Mouse (Mus musculus): Measurements from ENCODE around the gene Shc4. TPM values are rescaled to one million over a fixed set of nuclear protein-coding genes. Genes with fewer than 3 reads are reported as not detected.

Shc4 gene
- polyA plus RNA-seq, 1 experiment from 2014 or later, result 5.0 TPM

GRCm38 (mm10) chr2:125661156-125661555 lies 62.8 kb downstream of the Shc4 start:
- no peaks in the 10 kb centered on the region for H3K9me3 ChIP-seq (ENCODE audit: control insufficient read depth, low read length)
- peak overlapping the region; percentile 46; the same call in 1 of the 2 replicates for H3K9ac ChIP-seq (ENCODE audit: low read depth, low read length)
- H3K4me2 ChIP-seq (ENCODE audit: low read length), result peak overlapping the region; percentile 47
- H3K36me3 ChIP-seq (ENCODE audit: control insufficient read depth, insufficient read depth, low read length), result no peaks in the 10 kb centered on the region
- H3K4me1 ChIP-seq (ENCODE audit: control insufficient read depth, insufficient read depth, low read depth, low read length), result peaks cover 5% of the 10 kb centered on the region
- H3K27me3 ChIP-seq (replicated peaks; ENCODE audit: control insufficient read depth, insufficient read depth, low read length), result no peaks in the 10 kb centered on the region
- no peak overlapping the region; the same call in 1 of the 2 replicates for H3K4me3 ChIP-seq (ENCODE audit: low read length)
- 69% methylated on average over 4 of the region's 4 CpGs for WGBS
- H3K27ac ChIP-seq (ENCODE audit: low read depth, low read length), result no peak overlapping the region
- no peak for ATAC-seq

- Histone ChIP-seq H3K9me3 (ENCODE audit: control insufficient read depth, low read length) (no peaks in the 10 kb centered on the region), H3K27me3 (replicated peaks; ENCODE audit: control insufficient read depth, insufficient read depth, low read length) (no peaks in the 10 kb centered on the region), H3K27ac (ENCODE audit: low read depth, low read length) (no peak overlapping the region), H3K4me3 (ENCODE audit: low read length) (peak overlapping the region; percentile 20), H3K9ac (ENCODE audit: low read depth, low read length) (peak overlapping the region; percentile 46), H3K36me3 (ENCODE audit: control insufficient read depth, insufficient read depth, low read length) (no peaks in the 10 kb centered on the region), H3K4me1 (ENCODE audit: control insufficient read depth, insufficient read depth, low read depth, low read length) (peaks cover 5% of the 10 kb centered on the region), H3K4me2 (ENCODE audit: low read length) (peak overlapping the region; percentile 47)
- WGBS, result 45% methylated on average over 20 of the region's 20 CpGs
- peak; percentile 41 for ATAC-seq
Observed at GRCm38 (mm10) chr2:125660537-125661130, 63.3 kb downstream of the Shc4 start.

- H3K27me3 ChIP-seq (replicated peaks; ENCODE audit: control insufficient read depth, insufficient read depth, low read length), result no peaks in the 10 kb centered on the region
- no peak overlapping the region for H3K27ac ChIP-seq (ENCODE audit: low read depth, low read length)
- H3K36me3 ChIP-seq (ENCODE audit: control insufficient read depth, insufficient read depth, low read length), result no peaks in the 10 kb centered on the region
- no peaks in the 10 kb centered on the region for H3K9me3 ChIP-seq (ENCODE audit: control insufficient read depth, low read length)
- peak overlapping the region; percentile 46 for H3K9ac ChIP-seq (ENCODE audit: low read depth, low read length)
- 14% methylated on average over 10 of the region's 10 CpGs for WGBS
- peaks cover 5% of the 10 kb centered on the region for H3K4me1 ChIP-seq (ENCODE audit: control insufficient read depth, insufficient read depth, low read depth, low read length)
- H3K4me3 ChIP-seq (ENCODE audit: low read length), result peak overlapping the region; percentile 20
- H3K4me2 ChIP-seq (ENCODE audit: low read length), result peak overlapping the region; percentile 47
- ATAC-seq, result peak; percentile 90
Observed at GRCm38 (mm10) chr2:125659823-125660536, 64.0 kb downstream of the Shc4 start.

- H3K36me3 ChIP-seq (ENCODE audit: control insufficient read depth, insufficient read depth, low read length), result no peaks in the 10 kb centered on the region
- no peak for ATAC-seq
- H3K9me3 ChIP-seq (ENCODE audit: control insufficient read depth, low read length), result no peaks in the 10 kb centered on the region
- H3K4me2 ChIP-seq (ENCODE audit: low read length), result no peak overlapping the region
- peaks cover under 1% of the 10 kb centered on the region for H3K4me1 ChIP-seq (ENCODE audit: control insufficient read depth, insufficient read depth, low read depth, low read length)
- no peak overlapping the region for H3K9ac ChIP-seq (ENCODE audit: low read depth, low read length)
- H3K27me3 ChIP-seq (replicated peaks; ENCODE audit: control insufficient read depth, insufficient read depth, low read length), result no peaks in the 10 kb centered on the region
- H3K27ac ChIP-seq (ENCODE audit: low read depth, low read length), result no peak overlapping the region
- WGBS, result 95% methylated on average over 9 of the region's 9 CpGs
- H3K4me3 ChIP-seq (ENCODE audit: low read length), result no peak overlapping the region
Observed at GRCm38 (mm10) chr2:125655391-125655790, 68.6 kb downstream of the Shc4 start.

- 90% methylated on average over 2 of the region's 2 CpGs for WGBS
Observed at GRCm38 (mm10) chr2:125653286-125653685, 70.7 kb downstream of the Shc4 start.

GRCm38 (mm10) chr2:125651563-125651962 lies 72.4 kb downstream of the Shc4 start:
- H3K9ac ChIP-seq (ENCODE audit: low read depth, low read length), result no peak overlapping the region
- ATAC-seq, result no peak
- no peak overlapping the region for H3K27ac ChIP-seq (ENCODE audit: low read depth, low read length)
- WGBS, result 51% methylated on average over 8 of the region's 8 CpGs
- no peak overlapping the region for H3K4me3 ChIP-seq (ENCODE audit: low read length)
- no peaks in the 10 kb centered on the region for H3K36me3 ChIP-seq (ENCODE audit: control insufficient read depth, insufficient read depth, low read length)
- H3K27me3 ChIP-seq (replicated peaks; ENCODE audit: control insufficient read depth, insufficient read depth, low read length), result no peaks in the 10 kb centered on the region
- no peaks in the 10 kb centered on the region for H3K4me1 ChIP-seq (ENCODE audit: control insufficient read depth, insufficient read depth, low read depth, low read length)
- H3K9me3 ChIP-seq (ENCODE audit: control insufficient read depth, low read length), result no peaks in the 10 kb centered on the region
- no peak overlapping the region for H3K4me2 ChIP-seq (ENCODE audit: low read length)

More at GRCm38 (mm10) chr2:125653286-125653685, 70.7 kb downstream of the Shc4 start:
- no peak overlapping the region for H3K4me2 ChIP-seq (ENCODE audit: low read length)
- H3K9ac ChIP-seq (ENCODE audit: low read depth, low read length), result no peak overlapping the region
- no peak overlapping the region for H3K4me3 ChIP-seq (ENCODE audit: low read length)
- H3K9me3 ChIP-seq (ENCODE audit: control insufficient read depth, low read length), result no peaks in the 10 kb centered on the region
- ATAC-seq, result no peak
- H3K36me3 ChIP-seq (ENCODE audit: control insufficient read depth, insufficient read depth, low read length), result no peaks in the 10 kb centered on the region
- H3K27ac ChIP-seq (ENCODE audit: low read depth, low read length), result no peak overlapping the region
- H3K27me3 ChIP-seq (replicated peaks; ENCODE audit: control insufficient read depth, insufficient read depth, low read length), result no peaks in the 10 kb centered on the region
- no peaks in the 10 kb centered on the region for H3K4me1 ChIP-seq (ENCODE audit: control insufficient read depth, insufficient read depth, low read depth, low read length)

GRCm38 (mm10) chr2:125650742-125651352 lies 73.1 kb downstream of the Shc4 start:
- ATAC-seq, result no peak
- Histone ChIP-seq H3K36me3 (ENCODE audit: control insufficient read depth, insufficient read depth, low read length) (no peaks in the 10 kb centered on the region), H3K27me3 (replicated peaks; ENCODE audit: control insufficient read depth, insufficient read depth, low read length) (no peaks in the 10 kb centered on the region), H3K4me3 (ENCODE audit: low read length) (no peak overlapping the region), H3K4me1 (ENCODE audit: control insufficient read depth, insufficient read depth, low read depth, low read length) (no peaks in the 10 kb centered on the region), H3K9me3 (ENCODE audit: control insufficient read depth, low read length) (no peaks in the 10 kb centered on the region), H3K4me2 (ENCODE audit: low read length) (no peak overlapping the region), H3K9ac (ENCODE audit: low read depth, low read length) (no peak overlapping the region), H3K27ac (ENCODE audit: low read depth, low read length) (no peak overlapping the region)
- WGBS, result 94% methylated on average over 14 of the region's 14 CpGs

GRCm38 (mm10) chr2:125650038-125650437 lies 73.9 kb downstream of the Shc4 start:
- H3K9ac ChIP-seq (ENCODE audit: low read depth, low read length), result no peak overlapping the region
- no peaks in the 10 kb centered on the region for H3K9me3 ChIP-seq (ENCODE audit: control insufficient read depth, low read length)
- H3K27ac ChIP-seq (ENCODE audit: low read depth, low read length), result no peak overlapping the region
- no peaks in the 10 kb centered on the region for H3K4me1 ChIP-seq (ENCODE audit: control insufficient read depth, insufficient read depth, low read depth, low read length)
- no peak for ATAC-seq
- H3K36me3 ChIP-seq (ENCODE audit: control insufficient read depth, insufficient read depth, low read length), result no peaks in the 10 kb centered on the region
- 89% methylated on average over 5 of the region's 5 CpGs for WGBS
- H3K4me3 ChIP-seq (ENCODE audit: low read length), result no peak overlapping the region
- H3K4me2 ChIP-seq (ENCODE audit: low read length), result no peak overlapping the region
- H3K27me3 ChIP-seq (replicated peaks; ENCODE audit: control insufficient read depth, insufficient read depth, low read length), result no peaks in the 10 kb centered on the region

- WGBS, result 49% methylated on average over 6 of the region's 6 CpGs
Observed at GRCm38 (mm10) chr2:125644912-125645311, 79.0 kb downstream of the Shc4 start.

More at GRCm38 (mm10) chr2:125644912-125645311, 79.0 kb downstream of the Shc4 start:
- Histone ChIP-seq H3K36me3 (ENCODE audit: control insufficient read depth, insufficient read depth, low read length) (no peaks in the 10 kb centered on the region), H3K4me2 (ENCODE audit: low read length) (no peak overlapping the region), H3K9ac (ENCODE audit: low read depth, low read length) (no peak overlapping the region), H3K27me3 (replicated peaks; ENCODE audit: control insufficient read depth, insufficient read depth, low read length) (no peaks in the 10 kb centered on the region), H3K4me1 (ENCODE audit: control insufficient read depth, insufficient read depth, low read depth, low read length) (no peaks in the 10 kb centered on the region), H3K9me3 (ENCODE audit: control insufficient read depth, low read length) (no peaks in the 10 kb centered on the region), H3K4me3 (ENCODE audit: low read length) (no peak overlapping the region), H3K27ac (ENCODE audit: low read depth, low read length) (no peak overlapping the region)
- ATAC-seq, result peak; percentile 14; the same call in 1 of the 2 replicates
